Mouse (Mus musculus): ENCODE results near the gene Hist1h4i.

Hist1h4i gene

GRCm38 (mm10) chr13:22007872-22008271, 33.3 kb downstream of the Hist1h4i start:
- DNase-seq = no peak

GRCm38 (mm10) chr13:22007121-22007510, 34.0 kb downstream of the Hist1h4i start:
- no peak for DNase-seq

GRCm38 (mm10) chr13:22006334-22007120, 34.6 kb downstream of the Hist1h4i start:
- no peak for DNase-seq

GRCm38 (mm10) chr13:22005605-22006333, 35.4 kb downstream of the Hist1h4i start:
- DNase-seq = no peak

GRCm38 (mm10) chr13:22001823-22002222, 39.3 kb downstream of the Hist1h4i start:
- no peak for DNase-seq

- no peak for DNase-seq
Observed at GRCm38 (mm10) chr13:22001346-22001745, 39.8 kb downstream of the Hist1h4i start.

- no peak for DNase-seq
Observed at GRCm38 (mm10) chr13:21999147-21999546, 42.0 kb downstream of the Hist1h4i start.

GRCm38 (mm10) chr13:21998412-21998811, 42.8 kb downstream of the Hist1h4i start:
- no peak for DNase-seq

- DNase-seq = no peak
Observed at GRCm38 (mm10) chr13:21997821-21998220, 43.3 kb downstream of the Hist1h4i start.

- no peak for DNase-seq
Observed at GRCm38 (mm10) chr13:21997201-21997820, 43.9 kb downstream of the Hist1h4i start.

- DNase-seq = no peak
Observed at GRCm38 (mm10) chr13:21996840-21997185, 44.3 kb downstream of the Hist1h4i start.

- DNase-seq = no peak
Observed at GRCm38 (mm10) chr13:21996101-21996839, 44.9 kb downstream of the Hist1h4i start.

GRCm38 (mm10) chr13:21995331-21995914, 45.7 kb downstream of the Hist1h4i start:
- DNase-seq = no peak

GRCm38 (mm10) chr13:21994896-21995295, 46.3 kb downstream of the Hist1h4i start:
- no peak for DNase-seq

- no peak for DNase-seq
Observed at GRCm38 (mm10) chr13:21993957-21994738, 47.0 kb downstream of the Hist1h4i start.

GRCm38 (mm10) chr13:21992550-21992949, 48.6 kb downstream of the Hist1h4i start:
- DNase-seq = no peak

All from right cerebral cortex, adult 18-20 months (tissue).